Mouse (Mus musculus): ENCODE data around the gene Baiap2l1. TPM values are rescaled to one million over a fixed set of nuclear protein-coding genes. Genes with fewer than 3 reads are reported as not detected.

The Baiap2l1 gene
- polyA plus RNA-seq, 1 experiment from 2014 or later: 25.3 TPM

DNA sequence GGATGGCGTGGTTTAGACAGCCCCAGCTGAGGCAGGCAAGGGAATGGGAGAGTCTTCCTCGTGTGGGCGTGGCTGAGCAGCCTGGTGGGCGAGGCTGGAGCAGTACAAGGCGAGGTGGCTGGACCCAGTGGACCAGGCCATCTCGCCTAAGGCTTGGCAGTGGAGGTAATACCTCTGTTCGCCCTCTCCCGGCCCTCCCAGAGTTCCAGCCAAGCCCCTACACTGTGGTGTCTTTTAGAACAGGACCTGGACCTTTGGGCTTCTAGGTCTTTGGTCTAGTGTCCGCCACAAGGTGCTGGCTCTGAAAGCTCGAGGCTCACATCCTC, 643 bp upstream of the Baiap2l1 start:
- H3K4me3 ChIP-seq (ENCODE audit: low read depth, low read length): peak overlapping the region; percentile 72
- WGBS: 7% methylated on average over 10 of the region's 10 CpGs
- peak overlapping the region; percentile 86; the same call in 1 of the 2 replicates for H3K9ac ChIP-seq (ENCODE audit: low read length)
- DNase-seq (ENCODE audit: low spot score) (no peak), ATAC-seq (ENCODE audit: low FRiP score, low TSS enrichment) (no peak)
- H3K4me2 ChIP-seq (replicated peaks; ENCODE audit: low read depth): peak overlapping the region; percentile 84
- no peaks in the 10 kb centered on the region for H3K27me3 ChIP-seq (ENCODE audit: control insufficient read depth, insufficient read depth, low read length)
- H3K36me3 ChIP-seq (ENCODE audit: control insufficient read depth, insufficient read depth, low read length): no peaks in the 10 kb centered on the region
- H3K4me1 ChIP-seq (replicated peaks; ENCODE audit: control insufficient read depth, insufficient read depth): no peaks in the 10 kb centered on the region
- peak overlapping the region; percentile 58; the same call in 1 of the 2 replicates for H3K27ac ChIP-seq (replicated peaks)
- TF ChIP-seq CTCF (IDR thresholded peaks at IDR 0.05; ENCODE audit: low read depth) (no peak), EP300 (optimal IDR thresholded peaks at IDR 0.05) (no peak)
- H3K9me3 ChIP-seq (ENCODE audit: control insufficient read depth, low read length): no peaks in the 10 kb centered on the region

- peak overlapping the region; percentile 84 for H3K4me2 ChIP-seq (replicated peaks; ENCODE audit: low read depth)
- H3K9me3 ChIP-seq (ENCODE audit: control insufficient read depth, low read length): no peaks in the 10 kb centered on the region
- H3K27me3 ChIP-seq (ENCODE audit: control insufficient read depth, insufficient read depth, low read length): no peaks in the 10 kb centered on the region
- no peak for TF ChIP-seq CTCF (IDR thresholded peaks at IDR 0.05; ENCODE audit: low read depth)
- H3K4me3 ChIP-seq (ENCODE audit: low read depth, low read length): peak overlapping the region; percentile 72
- H3K36me3 ChIP-seq (ENCODE audit: control insufficient read depth, insufficient read depth, low read length): no peaks in the 10 kb centered on the region
- H3K27ac ChIP-seq (replicated peaks): peak overlapping the region; percentile 93
- peak overlapping the region; percentile 86 for H3K9ac ChIP-seq (ENCODE audit: low read length)
- H3K4me1 ChIP-seq (replicated peaks; ENCODE audit: control insufficient read depth, insufficient read depth): no peaks in the 10 kb centered on the region
- DNase-seq (ENCODE audit: low spot score) (no peak), ATAC-seq (ENCODE audit: low FRiP score, low TSS enrichment) (no peak)
- 0% methylated on average over 27 of the region's 27 CpGs for WGBS
Observed at GRCm38 (mm10) chr5:144357551-144357880, 396 bp downstream of the Baiap2l1 start.

- Histone ChIP-seq H3K4me1 (replicated peaks; ENCODE audit: control insufficient read depth, insufficient read depth) (no peaks in the 10 kb centered on the region), H3K27me3 (ENCODE audit: control insufficient read depth, insufficient read depth, low read length) (no peaks in the 10 kb centered on the region), H3K36me3 (ENCODE audit: control insufficient read depth, insufficient read depth, low read length) (no peaks in the 10 kb centered on the region), H3K9me3 (ENCODE audit: control insufficient read depth, low read length) (no peaks in the 10 kb centered on the region), H3K4me3 (ENCODE audit: low read depth, low read length) (peak overlapping the region; percentile 72), H3K9ac (ENCODE audit: low read length) (peak overlapping the region; percentile 86), H3K4me2 (replicated peaks; ENCODE audit: low read depth) (peak overlapping the region; percentile 84), H3K27ac (replicated peaks) (peak overlapping the region; percentile 93)
- WGBS: 8% methylated on average over 17 of the region's 17 CpGs
- ATAC-seq (ENCODE audit: low FRiP score, low TSS enrichment): no peak
- no peak for TF ChIP-seq CTCF (IDR thresholded peaks at IDR 0.05; ENCODE audit: low read depth)
- TF ChIP-seq EP300 (optimal IDR thresholded peaks at IDR 0.05): no peak
- no peak for DNase-seq (ENCODE audit: low spot score)
Observed at GRCm38 (mm10) chr5:144356776-144357455, 996 bp downstream of the Baiap2l1 start.

GRCm38 (mm10) chr5:144352250-144353047, 5.5 kb downstream of the Baiap2l1 start:
- Histone ChIP-seq H3K27me3 (ENCODE audit: control insufficient read depth, insufficient read depth, low read length) (no peaks in the 10 kb centered on the region), H3K27ac (replicated peaks) (no peak overlapping the region; the same call in 1 of the 2 replicates), H3K4me1 (replicated peaks; ENCODE audit: control insufficient read depth, insufficient read depth) (no peaks in the 10 kb centered on the region), H3K4me3 (ENCODE audit: low read depth, low read length) (no peak overlapping the region), H3K36me3 (ENCODE audit: control insufficient read depth, insufficient read depth, low read length) (no peaks in the 10 kb centered on the region), H3K9ac (ENCODE audit: low read length) (no peak overlapping the region), H3K9me3 (ENCODE audit: control insufficient read depth, low read length) (no peaks in the 10 kb centered on the region), H3K4me2 (replicated peaks; ENCODE audit: low read depth) (no peak overlapping the region)
- ATAC-seq (ENCODE audit: low FRiP score, low TSS enrichment) (peak; percentile 82), DNase-seq (ENCODE audit: low spot score) (no peak)
- 71% methylated on average over 9 of the region's 9 CpGs for WGBS
- TF ChIP-seq CTCF (IDR thresholded peaks at IDR 0.05; ENCODE audit: low read depth) (0 out of 2 replicates have a peak, but pooled peaks have one; percentile 1), EP300 (optimal IDR thresholded peaks at IDR 0.05) (no peak)

GRCm38 (mm10) chr5:144351185-144351584, 6.7 kb downstream of the Baiap2l1 start:
- 26% methylated on average over 8 of the region's 8 CpGs for WGBS
- Histone ChIP-seq H3K9ac (ENCODE audit: low read length) (no peak overlapping the region), H3K4me1 (replicated peaks; ENCODE audit: control insufficient read depth, insufficient read depth) (no peaks in the 10 kb centered on the region), H3K36me3 (ENCODE audit: control insufficient read depth, insufficient read depth, low read length) (no peaks in the 10 kb centered on the region), H3K4me2 (replicated peaks; ENCODE audit: low read depth) (no peak overlapping the region), H3K27me3 (ENCODE audit: control insufficient read depth, insufficient read depth, low read length) (no peaks in the 10 kb centered on the region), H3K27ac (replicated peaks) (no peak overlapping the region), H3K4me3 (ENCODE audit: low read depth, low read length) (no peak overlapping the region), H3K9me3 (ENCODE audit: control insufficient read depth, low read length) (no peaks in the 10 kb centered on the region)
- no peak for ATAC-seq (ENCODE audit: low FRiP score, low TSS enrichment)
- TF ChIP-seq CTCF (IDR thresholded peaks at IDR 0.05; ENCODE audit: low read depth) (no peak), EP300 (optimal IDR thresholded peaks at IDR 0.05) (no peak)
- DNase-seq (ENCODE audit: low spot score): no peak

DNA sequence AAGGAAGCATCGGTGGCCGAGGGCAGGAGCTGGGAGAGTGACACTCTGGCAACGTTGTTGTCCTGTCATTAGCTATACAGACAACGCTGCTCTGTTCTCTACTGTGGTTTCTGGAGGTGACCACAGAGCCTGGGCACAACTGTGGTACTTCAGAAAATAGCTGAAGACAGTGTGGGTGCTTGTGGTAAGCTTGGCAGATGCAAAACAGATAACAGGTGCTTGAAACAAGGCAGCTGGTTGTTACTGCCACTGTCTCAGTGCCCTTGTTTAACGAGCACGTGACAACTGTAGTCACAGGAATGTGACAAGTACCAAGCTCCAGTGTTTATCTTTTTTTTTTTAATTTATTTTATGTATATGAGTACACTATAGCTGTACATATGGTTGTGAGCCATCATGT, 13.3 kb downstream of the Baiap2l1 start:
- Histone ChIP-seq H3K9me3 (ENCODE audit: control insufficient read depth, low read length) (no peaks in the 10 kb centered on the region), H3K4me1 (replicated peaks; ENCODE audit: control insufficient read depth, insufficient read depth) (no peaks in the 10 kb centered on the region), H3K27ac (replicated peaks) (no peak overlapping the region), H3K4me2 (replicated peaks; ENCODE audit: low read depth) (no peak overlapping the region), H3K36me3 (ENCODE audit: control insufficient read depth, insufficient read depth, low read length) (no peaks in the 10 kb centered on the region), H3K27me3 (ENCODE audit: control insufficient read depth, insufficient read depth, low read length) (no peaks in the 10 kb centered on the region), H3K4me3 (ENCODE audit: low read depth, low read length) (no peak overlapping the region), H3K9ac (ENCODE audit: low read length) (no peak overlapping the region)
- TF ChIP-seq EP300 (optimal IDR thresholded peaks at IDR 0.05) (no peak), CTCF (IDR thresholded peaks at IDR 0.05; ENCODE audit: low read depth) (no peak)
- no peak for DNase-seq (ENCODE audit: low spot score)
- 73% methylated on average over 6 of the region's 6 CpGs for WGBS
- ATAC-seq (ENCODE audit: low FRiP score, low TSS enrichment): no peak
